Mouse (Mus musculus) hindbrain, embryonic 16.5 days (tissue): ENCODE results near the gene Pgbd5. TPM values are rescaled to one million over a fixed set of nuclear protein-coding genes. Genes with fewer than 3 reads are reported as not detected.
A peak's percentile ranks its signal among the peaks of the same experiment; 100 is the strongest.

Source experiments
- ATAC-seq: fragments of 200-750 bp; cut with Nextera tagmentation; 2 replicates; pipeline ENCODE4 v1.8.0; 2017; ENCODE audit warnings: moderate TSS enrichment, moderate library complexity
- H3K27ac ChIP-seq: fragments of 300-500 bp; sonication (generic); 2 replicates; pipeline ENCODE4 v1.5.1; 2014; ENCODE audit warnings: low read depth, mild to moderate bottlenecking, control low read depth, low read length, moderate library complexity
- H3K27me3 ChIP-seq: fragments of 300-500 bp; sonication (generic); replicated peaks from 2 replicates; pipeline ENCODE4 v1.6.1; 2014; ENCODE audit warnings: low read length; ENCODE audit not compliant: control insufficient read depth, insufficient read depth
- H3K36me3 ChIP-seq: fragments of 300-500 bp; sonication (generic); 2 replicates; pipeline ENCODE4 v1.6.1; 2014; ENCODE audit warnings: mild to moderate bottlenecking, low read length, moderate library complexity, mixed read lengths; ENCODE audit not compliant: control insufficient read depth, insufficient read depth
- H3K4me1 ChIP-seq: fragments of 300-500 bp; sonication (generic); 2 replicates; pipeline ENCODE4 v1.6.1; 2014; ENCODE audit warnings: low read depth, low read length; ENCODE audit not compliant: control insufficient read depth, insufficient read depth
- H3K4me2 ChIP-seq: fragments of 300-500 bp; sonication (generic); 2 replicates; pipeline ENCODE4 v1.6.1; 2014; ENCODE audit warnings: mild to moderate bottlenecking, low read length, control low read depth, moderate library complexity
- H3K4me3 ChIP-seq: fragments of 300-500 bp; sonication (generic); 2 replicates; pipeline ENCODE4 v1.5.1; 2014; ENCODE audit warnings: mild to moderate bottlenecking, low read length, control low read depth, moderate library complexity
- H3K9ac ChIP-seq: fragments of 300-500 bp; sonication (generic); 2 replicates; pipeline ENCODE4 v1.6.1; 2014; ENCODE audit warnings: low read depth, mild to moderate bottlenecking, control low read depth, low read length, moderate library complexity
- H3K9me3 ChIP-seq: fragments of 300-500 bp; sonication (generic); 2 replicates; pipeline ENCODE4 v1.6.1; 2014; ENCODE audit warnings: mild to moderate bottlenecking, low read length, moderate library complexity; ENCODE audit not compliant: control insufficient read depth
- WGBS: fragments of 180-500 bp; shearing (Covaris S2); extraction: QIAGEN DNeasy Blood & Tissue Kit; methylation state at CpG from one replicate; pipeline ENCODE4 v1.1.7; 2014; 5-methylcytosine and 5-hydroxymethylcytosine counted together
- polyA plus RNA-seq: library from polyadenylated mRNA; unstranded; fragments of >200 nt; fragmentation: Nextera tagmentation; extraction: Ambion mirVana; gene quantifications from 2 replicates; pipeline ENCODE4 v1.2.1, GENCODE M21; 2015

Pgbd5 gene
- 12.8 and 13.6 TPM in 2 replicates for polyA plus RNA-seq

GRCm38 (mm10) chr8:124439558-124439957, at the start of gene Pgbd5:
Gene Pgbd5 (minus strand): TSS chr8:124439658.
- WGBS, result 74% methylated on average over 6 of the region's 6 CpGs
- H3K9me3 ChIP-seq, result no peaks in the 10 kb centered on the region

GRCm38 (mm10) chr8:124483356-124484115, 44.1 kb upstream of the Pgbd5 start:
- Histone ChIP-seq H3K9me3 (no peaks in the 10 kb centered on the region), H3K4me3 (no peak overlapping the region)
- WGBS, result 73% methylated on average over 7 of the region's 7 CpGs

More at GRCm38 (mm10) chr8:124439558-124439957, at the start of gene Pgbd5:
- Histone ChIP-seq H3K9ac (no peak within 1 kb of the TSS), H3K4me2 (no peak within 1 kb of the TSS), H3K4me3 (no peak within 1 kb of the TSS), H3K27me3 (no peaks in the 10 kb centered on the region; the same call in 1 of the 2 replicates), H3K4me1 (peaks cover 7% of the 10 kb centered on the region), H3K36me3 (no peaks in the 10 kb centered on the region), H3K27ac (no peak within 1 kb of the TSS)
- ATAC-seq, result no peak

GRCm38 (mm10) chr8:124482790-124483189, 43.3 kb upstream of the Pgbd5 start:
- Histone ChIP-seq H3K4me1 (no peaks in the 10 kb centered on the region), H3K9ac (no peak overlapping the region), H3K36me3 (no peaks in the 10 kb centered on the region), H3K4me3 (no peak overlapping the region), H3K4me2 (no peak overlapping the region), H3K9me3 (no peaks in the 10 kb centered on the region), H3K27ac (no peak overlapping the region), H3K27me3 (no peaks in the 10 kb centered on the region)
- ATAC-seq, result no peak
- 90% methylated on average over 2 of the region's 2 CpGs for WGBS

More at GRCm38 (mm10) chr8:124483356-124484115, 44.1 kb upstream of the Pgbd5 start:
- no peaks in the 10 kb centered on the region for H3K36me3 ChIP-seq
- no peak for ATAC-seq
- no peak overlapping the region for H3K27ac ChIP-seq
- H3K4me1 ChIP-seq, result no peaks in the 10 kb centered on the region
- no peak overlapping the region for H3K9ac ChIP-seq
- H3K4me2 ChIP-seq, result no peak overlapping the region
- no peaks in the 10 kb centered on the region for H3K27me3 ChIP-seq

GRCm38 (mm10) chr8:124480321-124480720, 40.9 kb upstream of the Pgbd5 start:
- no peak overlapping the region for H3K4me2 ChIP-seq
- 94% methylated on average over 8 of the region's 8 CpGs for WGBS
- H3K27ac ChIP-seq, result no peak overlapping the region
- H3K36me3 ChIP-seq, result no peaks in the 10 kb centered on the region
- no peak for ATAC-seq
- no peaks in the 10 kb centered on the region for H3K27me3 ChIP-seq
- H3K9ac ChIP-seq, result no peak overlapping the region
- no peaks in the 10 kb centered on the region for H3K9me3 ChIP-seq
- no peaks in the 10 kb centered on the region for H3K4me1 ChIP-seq
- no peak overlapping the region for H3K4me3 ChIP-seq

GRCm38 (mm10) chr8:124479251-124479650, 39.8 kb upstream of the Pgbd5 start:
- Histone ChIP-seq H3K4me3 (no peak overlapping the region), H3K4me2 (no peak overlapping the region), H3K27me3 (no peaks in the 10 kb centered on the region), H3K9ac (no peak overlapping the region), H3K27ac (no peak overlapping the region), H3K9me3 (no peaks in the 10 kb centered on the region), H3K4me1 (no peaks in the 10 kb centered on the region), H3K36me3 (no peaks in the 10 kb centered on the region)
- 90% methylated on average over 3 of the region's 3 CpGs for WGBS
- no peak for ATAC-seq

GRCm38 (mm10) chr8:124476701-124477100, 37.2 kb upstream of the Pgbd5 start:
- Histone ChIP-seq H3K4me3 (no peak overlapping the region), H3K27ac (no peak overlapping the region), H3K27me3 (no peaks in the 10 kb centered on the region), H3K9ac (no peak overlapping the region; the same call in 1 of the 2 replicates), H3K36me3 (no peaks in the 10 kb centered on the region), H3K9me3 (no peaks in the 10 kb centered on the region), H3K4me2 (no peak overlapping the region), H3K4me1 (no peaks in the 10 kb centered on the region)
- ATAC-seq, result peak; percentile 42; the same call in 1 of the 2 replicates
- WGBS, result 34% methylated on average over 9 of the region's 9 CpGs

- H3K27ac ChIP-seq, result no peak overlapping the region
- no peak overlapping the region for H3K4me2 ChIP-seq
- H3K9me3 ChIP-seq, result no peaks in the 10 kb centered on the region
- H3K9ac ChIP-seq, result no peak overlapping the region
- no peaks in the 10 kb centered on the region for H3K4me1 ChIP-seq
- no peaks in the 10 kb centered on the region for H3K36me3 ChIP-seq
- no peaks in the 10 kb centered on the region for H3K27me3 ChIP-seq
- ATAC-seq, result no peak
- H3K4me3 ChIP-seq, result no peak overlapping the region
- 82% methylated on average over 5 of the region's 5 CpGs for WGBS
Measured at GRCm38 (mm10) chr8:124475690-124476089, 36.2 kb upstream of the Pgbd5 start.

GRCm38 (mm10) chr8:124464641-124465040, 25.2 kb upstream of the Pgbd5 start:
- Histone ChIP-seq H3K27ac (no peak overlapping the region), H3K4me2 (no peak overlapping the region), H3K4me1 (peaks cover 7% of the 10 kb centered on the region), H3K27me3 (no peaks in the 10 kb centered on the region), H3K36me3 (no peaks in the 10 kb centered on the region), H3K9ac (no peak overlapping the region), H3K9me3 (no peaks in the 10 kb centered on the region), H3K4me3 (no peak overlapping the region)
- no peak for ATAC-seq
- WGBS, result 80% methylated on average over 2 of the region's 2 CpGs

- H3K27me3 ChIP-seq, result no peaks in the 10 kb centered on the region
- 37% methylated on average over 4 of the region's 4 CpGs for WGBS
- H3K4me1 ChIP-seq, result peaks cover 7% of the 10 kb centered on the region
- no peaks in the 10 kb centered on the region for H3K36me3 ChIP-seq
- no peaks in the 10 kb centered on the region for H3K9me3 ChIP-seq
- no peak overlapping the region for H3K9ac ChIP-seq
- ATAC-seq, result no peak
- H3K4me3 ChIP-seq, result no peak overlapping the region
- H3K27ac ChIP-seq, result no peak overlapping the region
- no peak overlapping the region for H3K4me2 ChIP-seq
Measured at GRCm38 (mm10) chr8:124463111-124463510, 23.7 kb upstream of the Pgbd5 start.
